Mouse (Mus musculus): ENCODE measurements around the gene Abcb1a.
"Not testable (repeated sequence)": the region's sequence is repeated elsewhere in the genome, so short reads cannot be mapped to it uniquely, and the experiment has no call there.

The Abcb1a gene

GRCm38 (mm10) chr5:8732639-8733038 lies 72.8 kb downstream of the Abcb1a start:
- no peak for DNase-seq

GRCm38 (mm10) chr5:8733307-8733706 lies 73.4 kb downstream of the Abcb1a start:
- DNase-seq, result not testable (repeated sequence)

GRCm38 (mm10) chr5:8736389-8736788 lies 76.5 kb downstream of the Abcb1a start:
- no peak for DNase-seq

- DNase-seq, result no peak
These were observed 77.2 kb downstream of the Abcb1a start for GRCm38 (mm10) chr5:8737062-8737461.

- DNase-seq, result not testable (repeated sequence)
These were observed 87.4 kb downstream of the Abcb1a start for GRCm38 (mm10) chr5:8747244-8747643.

DNA sequence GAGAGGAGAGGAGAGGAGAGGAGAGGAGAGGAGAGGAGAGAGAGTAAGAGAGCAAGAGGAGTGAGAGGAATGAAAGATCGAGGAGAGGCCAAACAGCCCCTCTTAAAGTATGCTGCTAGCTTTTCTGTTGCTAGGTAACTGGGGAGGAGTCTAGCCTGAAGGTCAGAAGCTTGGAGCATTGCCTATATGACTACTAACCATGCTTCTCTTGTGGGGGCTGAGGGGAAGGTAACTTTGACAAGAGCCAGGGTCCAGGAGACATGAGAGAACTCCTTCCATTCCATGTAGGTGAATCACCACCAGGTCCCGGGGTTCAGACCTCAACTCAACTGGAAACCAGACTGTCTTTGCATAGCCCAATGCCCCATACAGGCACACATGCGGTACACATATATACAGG lies 113.0 kb downstream of the Abcb1a start:
- no peak for DNase-seq

GRCm38 (mm10) chr5:8778311-8778710 lies 118.4 kb downstream of the Abcb1a start:
- no peak for DNase-seq

- no peak for DNase-seq
These were observed 118.9 kb downstream of the Abcb1a start for GRCm38 (mm10) chr5:8778751-8779150.

GRCm38 (mm10) chr5:8792281-8792680 lies 132.4 kb downstream of the Abcb1a start:
- DNase-seq, result no peak
